Mouse (Mus musculus): Measurements from ENCODE around the gene Ggta1. TPM values are rescaled to one million over a fixed set of nuclear protein-coding genes. Genes with fewer than 3 reads are reported as not detected.
"Not testable (repeated sequence)": the region's sequence is repeated elsewhere in the genome, so short reads cannot be mapped to it uniquely, and the experiment has no call there.

Gene Ggta1
- total RNA-seq, 2 experiments from 2014 or later = 1.8 to 2.3 TPM

DNA sequence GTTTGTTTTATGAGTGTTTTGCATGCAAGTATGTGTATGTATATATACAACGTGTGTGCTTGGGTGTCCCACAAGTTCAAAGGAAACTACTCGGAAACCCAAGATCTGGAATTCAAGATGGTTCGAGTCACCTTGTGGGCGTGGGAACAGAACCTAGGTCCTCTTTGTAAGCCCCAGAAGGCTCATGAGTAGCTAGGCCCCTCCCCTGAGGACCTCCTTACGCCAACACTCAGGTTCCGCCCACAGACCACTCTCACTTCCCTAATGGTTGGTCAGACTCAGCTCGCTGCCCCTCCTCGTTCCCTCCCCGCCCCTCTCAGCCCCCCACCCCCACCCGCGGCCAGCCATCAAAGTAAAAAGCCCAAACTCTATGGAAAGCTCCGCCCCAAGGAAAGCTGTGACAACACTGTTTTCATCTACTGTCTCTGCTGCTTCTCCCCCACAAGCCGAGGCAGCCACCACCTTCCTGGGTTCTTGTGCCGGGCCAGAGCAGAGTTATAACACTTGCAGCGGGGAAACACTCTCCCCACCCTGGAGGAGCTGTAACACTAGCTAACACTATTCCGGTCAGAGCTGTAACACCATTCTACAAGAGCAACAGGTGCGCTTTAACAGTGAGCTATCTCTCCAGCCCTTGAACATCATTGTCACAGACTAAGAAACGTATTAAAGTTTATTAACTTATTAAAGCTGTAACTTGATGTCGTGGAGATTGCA, 499 bp upstream of the Ggta1 start:
- Histone ChIP-seq H3K4me3 (no peak overlapping the region), H3K27ac (no peak overlapping the region)
- no peak for DNase-seq (ENCODE audit: low spot score in 2 of 2)
- no peak for TF ChIP-seq CTCF (conservative IDR thresholded peaks at IDR 0.05)

DNA sequence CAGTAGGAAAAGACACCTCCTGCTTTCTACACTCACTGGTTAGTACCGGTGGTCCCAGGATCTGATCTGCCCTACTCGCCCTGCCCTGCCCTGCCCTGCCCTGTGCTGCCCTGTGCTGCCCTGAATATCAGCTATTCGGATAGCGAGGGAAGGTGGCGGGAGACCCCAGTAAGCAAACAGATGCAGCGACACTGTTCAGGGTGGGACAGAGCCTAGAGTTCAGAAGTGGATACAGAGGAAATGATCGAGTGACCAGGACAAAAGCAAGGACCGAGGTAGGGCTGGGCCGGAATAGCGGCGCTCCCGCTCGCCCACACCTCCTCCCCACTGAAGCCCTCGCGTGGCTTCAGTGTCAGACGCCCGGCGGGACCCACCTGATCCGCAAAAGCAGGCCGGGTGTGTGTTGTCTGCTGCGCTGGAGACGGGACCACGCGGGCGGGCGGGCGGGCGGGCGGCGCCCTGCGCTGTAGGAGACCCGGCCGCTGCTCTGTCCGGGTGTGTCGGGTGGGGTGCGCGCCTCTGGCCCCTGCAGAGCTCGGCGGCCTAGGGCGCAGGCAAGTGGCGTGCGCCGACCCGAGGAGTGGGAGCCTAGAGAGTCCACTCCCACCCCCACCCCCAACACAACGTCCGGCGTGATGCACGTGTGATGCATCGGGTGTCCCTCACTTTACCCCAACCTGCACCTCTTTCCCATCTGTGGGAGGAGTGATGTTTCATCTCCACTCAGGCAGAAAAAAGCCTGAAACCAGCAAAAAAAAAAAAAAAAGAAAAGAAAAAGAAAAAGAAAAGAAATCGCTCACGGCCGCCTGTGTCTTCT, 852 bp downstream of the Ggta1 start:
- Histone ChIP-seq H3K4me3 (peak overlapping the region; percentile 55), H3K27ac (0 out of 2 replicates have a peak overlapping the region, but pooled peaks have one; percentile 43)
- no peak for DNase-seq (ENCODE audit: low spot score in 2 of 2)
- TF ChIP-seq CTCF (conservative IDR thresholded peaks at IDR 0.05) = no peak

GRCm38 (mm10) chr2:35461131-35461947, 1.7 kb downstream of the Ggta1 start:
- no peak for TF ChIP-seq CTCF (conservative IDR thresholded peaks at IDR 0.05)
- H3K4me3 ChIP-seq = peak overlapping the region; percentile 55
- no peak for DNase-seq (ENCODE audit: low spot score in 2 of 2)
- no peak overlapping the region for H3K27ac ChIP-seq

DNA sequence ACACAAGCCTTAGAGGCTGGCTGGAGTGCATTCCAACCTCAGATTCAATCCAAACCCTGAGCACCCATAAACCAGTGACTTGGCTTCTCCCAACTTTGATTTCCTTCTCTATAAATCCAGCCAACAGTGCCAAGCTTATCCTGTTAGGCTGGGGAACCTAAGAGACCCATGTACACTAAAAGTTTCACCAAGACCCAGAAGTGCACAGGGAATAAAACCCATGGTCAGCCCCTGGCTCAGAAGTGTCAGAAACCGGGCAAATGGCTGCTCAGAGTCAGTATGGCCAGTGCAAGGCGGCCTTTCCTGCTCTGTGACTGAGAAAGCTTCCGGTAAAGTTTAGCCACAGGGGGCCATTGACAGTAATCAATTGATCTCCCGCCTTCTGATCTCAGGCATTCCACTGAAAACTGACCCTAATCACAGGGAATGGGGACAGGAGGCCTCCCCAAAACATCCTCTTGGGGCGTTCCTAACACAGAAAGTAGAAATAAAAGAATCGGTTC, 2.6 kb downstream of the Ggta1 start:
- no peak for DNase-seq (ENCODE audit: low spot score in 2 of 2)
- H3K4me3 ChIP-seq = peak overlapping the region; percentile 55; the same call in 1 of the 2 replicates
- TF ChIP-seq CTCF (conservative IDR thresholded peaks at IDR 0.05) = no peak
- H3K27ac ChIP-seq = no peak overlapping the region

- Histone ChIP-seq H3K4me3 (no peak overlapping the region), H3K27ac (no peak overlapping the region)
- no peak for TF ChIP-seq CTCF (conservative IDR thresholded peaks at IDR 0.05)
- no peak for DNase-seq (ENCODE audit: low spot score in 2 of 2)
These were observed 3.7 kb downstream of the Ggta1 start for GRCm38 (mm10) chr2:35459316-35459715.

DNA sequence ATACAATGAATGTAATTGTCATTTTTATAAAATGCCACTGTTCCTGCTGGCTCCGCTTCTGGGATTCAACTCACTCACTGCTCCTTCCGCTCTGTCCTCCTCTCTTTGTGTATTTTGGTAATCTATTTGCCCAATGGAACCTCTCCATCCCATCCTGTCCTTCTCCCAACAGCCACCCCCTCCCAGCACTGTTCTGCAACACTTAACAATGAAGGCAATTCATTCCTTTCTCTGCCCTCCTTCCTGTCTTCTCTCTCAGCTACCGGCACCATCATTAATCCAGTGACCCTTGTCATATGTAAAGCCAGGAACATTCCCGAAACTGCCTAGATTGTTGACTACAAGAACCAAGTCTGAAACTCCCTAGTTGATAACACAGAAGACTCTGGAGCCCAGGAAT, 4.6 kb downstream of the Ggta1 start:
- TF ChIP-seq CTCF (conservative IDR thresholded peaks at IDR 0.05) = no peak
- Histone ChIP-seq H3K27ac (no peak overlapping the region), H3K4me3 (no peak overlapping the region)
- DNase-seq (ENCODE audit: low spot score in 2 of 2) = no peak

GRCm38 (mm10) chr2:35453736-35454135, 9.3 kb downstream of the Ggta1 start:
- no peak overlapping the region for H3K4me3 ChIP-seq
- no peak for DNase-seq (ENCODE audit: low spot score in 2 of 2)
- no peak for TF ChIP-seq CTCF (conservative IDR thresholded peaks at IDR 0.05)
- no peak overlapping the region for H3K27ac ChIP-seq

- not testable (repeated sequence) for H3K4me3 ChIP-seq; DNase-seq (ENCODE audit: low spot score in 2 of 2); H3K27ac ChIP-seq
These were observed 10.3 kb downstream of the Ggta1 start for GRCm38 (mm10) chr2:35452695-35453094.

- Histone ChIP-seq H3K27ac (no peak overlapping the region), H3K4me3 (no peak overlapping the region)
- TF ChIP-seq CTCF (conservative IDR thresholded peaks at IDR 0.05) = no peak
- DNase-seq (ENCODE audit: low spot score in 2 of 2) = no peak
These were observed 11.5 kb downstream of the Ggta1 start for GRCm38 (mm10) chr2:35451484-35452050.

GRCm38 (mm10) chr2:35450856-35451255, 12.2 kb downstream of the Ggta1 start:
- H3K4me3 ChIP-seq = no peak overlapping the region
- no peak for DNase-seq (ENCODE audit: low spot score in 2 of 2)
- TF ChIP-seq CTCF (conservative IDR thresholded peaks at IDR 0.05) = no peak
- H3K27ac ChIP-seq = no peak overlapping the region

DNA sequence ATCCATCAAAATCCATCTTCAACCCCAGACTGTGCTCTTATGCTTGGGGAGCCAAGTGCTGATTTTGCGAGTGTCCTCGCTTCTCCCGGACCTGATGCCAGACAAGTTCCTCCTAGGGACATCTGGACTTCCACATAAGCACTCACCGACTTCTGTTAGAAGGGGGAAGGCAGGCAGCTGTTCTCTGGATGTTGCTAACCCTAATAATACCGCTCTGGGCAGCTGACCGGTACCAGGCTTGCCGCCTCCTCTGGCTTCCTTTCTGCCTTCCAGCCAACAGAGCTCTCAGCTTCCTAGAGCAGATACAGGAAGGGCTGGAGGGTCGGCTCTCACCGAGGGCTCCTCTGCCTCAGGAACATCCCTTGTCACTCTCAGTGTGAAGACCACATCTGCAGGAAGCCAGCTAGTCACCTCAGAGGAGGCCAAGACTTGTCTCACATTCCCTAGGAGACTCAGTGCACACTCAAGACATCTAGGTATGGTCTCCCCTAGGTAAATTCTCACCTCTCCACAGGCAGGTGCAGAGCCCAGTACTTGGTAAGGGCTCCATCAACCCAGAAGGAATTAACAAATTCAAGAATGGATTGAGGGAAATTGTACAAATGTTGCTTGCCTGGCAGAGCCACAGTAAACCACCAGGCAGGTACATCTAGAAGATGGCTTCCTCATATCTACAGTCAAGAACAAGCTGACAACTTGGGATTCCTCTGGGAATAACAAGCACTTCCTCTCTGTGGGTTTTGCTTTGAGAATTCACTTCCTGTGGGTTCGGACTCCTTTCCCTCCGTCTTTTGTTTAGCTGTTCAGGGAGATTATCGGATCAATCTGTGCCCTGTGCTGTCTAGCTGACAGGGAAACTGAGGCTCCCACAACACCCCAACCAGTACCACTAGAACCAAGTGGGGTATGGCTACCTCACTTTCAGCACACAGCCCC, 13.1 kb downstream of the Ggta1 start:
- DNase-seq (ENCODE audit: low spot score in 2 of 2) = peak in 1 of 2 experiments; percentile 8
- TF ChIP-seq CTCF (conservative IDR thresholded peaks at IDR 0.05) = no peak
- Histone ChIP-seq H3K27ac (no peak overlapping the region), H3K4me3 (no peak overlapping the region)
